ENCODE assay signal across 16 mouse cellular contexts in the genomic region with DNA sequence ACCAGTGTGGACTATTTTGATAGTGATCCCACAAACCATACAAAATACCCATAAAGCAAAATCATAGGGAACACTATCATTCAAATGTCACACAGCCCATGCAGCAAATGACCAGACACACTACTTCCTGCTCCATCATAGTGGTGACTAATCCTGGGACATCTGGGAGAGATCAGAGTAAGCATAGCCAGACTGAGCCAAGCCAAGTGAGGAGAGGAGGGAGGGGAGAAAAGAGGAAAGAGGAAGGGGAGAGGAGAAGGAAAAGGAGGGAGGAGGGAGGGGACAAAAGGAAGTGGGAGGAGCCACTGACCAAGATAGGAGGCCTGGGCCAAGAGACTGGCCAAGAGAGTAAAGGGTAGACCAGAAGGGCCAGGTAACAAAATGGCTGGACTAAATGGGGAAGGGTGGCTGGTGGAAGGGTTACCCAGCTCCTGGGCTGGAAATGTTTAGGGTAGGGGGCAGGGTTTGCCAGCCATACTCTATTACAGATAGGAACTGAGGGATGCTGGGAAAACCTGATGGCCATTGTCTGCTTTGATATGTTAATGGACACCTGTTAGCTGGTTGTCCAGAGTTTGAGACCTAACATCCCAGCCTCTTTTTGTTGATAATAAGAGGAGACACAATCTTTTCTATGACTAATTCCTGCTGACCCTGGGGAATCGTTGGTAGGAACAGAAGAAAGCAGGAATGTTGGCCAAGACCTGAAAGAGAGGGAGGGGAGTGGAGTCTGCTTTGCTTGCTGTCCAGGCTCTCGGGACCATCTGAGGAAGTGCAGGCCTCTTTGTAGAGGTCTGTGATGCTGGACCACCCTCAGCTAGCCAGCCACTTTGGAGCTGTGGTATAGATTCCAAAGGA. TPM values are rescaled to one million over a fixed set of nuclear protein-coding genes. Genes with fewer than 3 reads are reported as not detected.
DNase-seq lines count a peak whose midpoint lies in the region; ATAC-seq and TF ChIP-seq lines count a peak whose summit lies in the region.
"Had no signal": no experiment of that assay in that cellular context is flagged by ENCODE, and none has a peak within 500 bp of the region (broad histone marks: within the 10 kb centered on the region; RNA-seq: fewer than 3 reads in every experiment).

No protein-coding gene starts in this region.

- H3K4me1 ChIP-seq in heart, embryonic 12.5 days (replicated peaks) = peaks cover 10% of the 10 kb centered on the region; the same call in 1 of the 2 replicates
- H3K4me1 ChIP-seq in E14TG2a.4 (replicated peaks; ENCODE audit: low read depth, low read length) = peaks cover 73% of the 10 kb centered on the region
- H3K4me1 ChIP-seq: heart, embryonic 15.5 days; hindbrain, embryonic 13.5 days; intestine, embryonic 15.5 days; limb, embryonic 12.5 days; neural tube, embryonic 13.5 days had no signal

- 0 out of 2 replicates have a peak, but pooled peaks have one; percentile 35 for ATAC-seq in heart, embryonic 12.5 days (ENCODE audit: insufficient number of reproducible peaks, low FRiP score)
- ATAC-seq: intestine, embryonic 15.5 days had no signal

- no peaks in the 10 kb centered on the region for H3K9me3 ChIP-seq in heart, embryonic 12.5 days (replicated peaks)
- peaks cover 15% of the 10 kb centered on the region for H3K9me3 ChIP-seq in E14TG2a.4 (ENCODE audit: low read length)
- H3K9me3 ChIP-seq: heart, embryonic 15.5 days; hindbrain, embryonic 13.5 days; intestine, embryonic 15.5 days; limb, embryonic 12.5 days; neural tube, embryonic 13.5 days had no signal

- H3K9ac ChIP-seq in heart, embryonic 12.5 days = no peak overlapping the region
- H3K9ac ChIP-seq: heart, embryonic 15.5 days; hindbrain, embryonic 13.5 days; intestine, embryonic 15.5 days; limb, embryonic 12.5 days; liver, embryonic 14.5 days; neural tube, embryonic 13.5 days had no signal

- no peak for DNase-seq in heart, postnatal 36 days
- peak; percentile 66 for DNase-seq in ZHBTc4 (ENCODE audit: low read depth, low spot score)
- DNase-seq in layer of hippocampus, postnatal 14 days (ENCODE audit: low spot score in 2 of 2) = no peak
- DNase-seq in spleen, postnatal 10 days (ENCODE audit: low spot score in 2 of 2) = no peak
- DNase-seq: gastrocnemius, postnatal 25 days; lung, postnatal 10 days; thymus, postnatal 4 days had no signal

- no peak for TF ChIP-seq CTCF in E14TG2a.4 (conservative IDR thresholded peaks at IDR 0.05; ENCODE audit: low read length)

- intact Hi-C loops in heart, postnatal 36 days (cut with DNase I) = no loop called here

- 31% methylated on average over 2 of the region's 2 CpGs for WGBS in heart, embryonic 12.5 days

- no peak overlapping the region for H3K4me3 ChIP-seq in heart, embryonic 12.5 days
- H3K4me3 ChIP-seq in E14TG2a.4 (replicated peaks; ENCODE audit: low read length) (peak overlapping the region; percentile 57), myocyte (no peak overlapping the region)
- H3K4me3 ChIP-seq: heart, embryonic 15.5 days; hindbrain, embryonic 13.5 days; intestine, embryonic 15.5 days; limb, embryonic 12.5 days; neural tube, embryonic 13.5 days had no signal

- H3K27me3 ChIP-seq in heart, embryonic 12.5 days (replicated peaks) = peaks cover 21% of the 10 kb centered on the region
- peaks cover 13% of the 10 kb centered on the region for H3K27me3 ChIP-seq in E14TG2a.4 (ENCODE audit: insufficient read depth, low read length)
- no peaks in the 10 kb centered on the region for H3K27me3 ChIP-seq in myocyte (ENCODE audit: control insufficient read depth, insufficient read depth, insufficient read length)
- H3K27me3 ChIP-seq: intestine, embryonic 15.5 days had no signal

- H3K27ac ChIP-seq in heart, embryonic 12.5 days (ENCODE audit: poor library complexity, severe bottlenecking) = no peak overlapping the region
- H3K27ac ChIP-seq: heart, embryonic 15.5 days; hindbrain, embryonic 13.5 days; intestine, embryonic 15.5 days; limb, embryonic 12.5 days; liver, embryonic 14.5 days; neural tube, embryonic 13.5 days had no signal

- H3K36me3 ChIP-seq in heart, embryonic 12.5 days = no peaks in the 10 kb centered on the region
- peaks cover 7% of the 10 kb centered on the region; the same call in 1 of the 2 replicates for H3K36me3 ChIP-seq in E14TG2a.4 (ENCODE audit: insufficient read depth, low read length)
- H3K36me3 ChIP-seq in myocyte (ENCODE audit: control insufficient read depth, insufficient read depth) = no peaks in the 10 kb centered on the region
- H3K36me3 ChIP-seq: heart, embryonic 15.5 days; hindbrain, embryonic 13.5 days; intestine, embryonic 15.5 days; limb, embryonic 12.5 days; neural tube, embryonic 13.5 days had no signal

- H3K4me2 ChIP-seq in heart, embryonic 12.5 days = no peak overlapping the region
- H3K4me2 ChIP-seq in myocyte (ENCODE audit: low read depth) = peak overlapping the region; percentile 35
- H3K4me2 ChIP-seq: heart, embryonic 15.5 days; hindbrain, embryonic 13.5 days; intestine, embryonic 15.5 days; limb, embryonic 12.5 days; neural tube, embryonic 13.5 days had no signal

- H3ac ChIP-seq in myocyte (ENCODE audit: control insufficient read depth, insufficient read length) = no peak overlapping the region

- no peak for TF ChIP-seq POLR2A in myocyte (IDR thresholded peaks at IDR 0.05; ENCODE audit: insufficient read length, low read depth)

- H3K79me2 ChIP-seq in myocyte (ENCODE audit: control insufficient read depth, insufficient read depth) = no peaks in the 10 kb centered on the region

TF ChIP-seq in myocyte, 11 proteins besides CTCF, POLR2A, EP300 and RAD21:
- TF ChIP-seq MYOD1 (IDR thresholded peaks at IDR 0.05; ENCODE audit: control insufficient read depth in 1 of 3, insufficient read length in 2 of 3, low read depth in 2 of 3) (no peak), E2F4 (IDR thresholded peaks at IDR 0.05; ENCODE audit: insufficient read depth) (no peak), REST (IDR thresholded peaks at IDR 0.05; ENCODE audit: insufficient read depth, insufficient read length) (no peak), USF1 (IDR thresholded peaks at IDR 0.05; ENCODE audit: low read depth) (no peak), TCF12 (IDR thresholded peaks at IDR 0.05; ENCODE audit: insufficient read depth, poor library complexity, severe bottlenecking) (no peak), SRF (IDR thresholded peaks at IDR 0.05; ENCODE audit: control insufficient read depth, insufficient read length, low read depth) (no peak), POLR2AphosphoS2 (IDR thresholded peaks at IDR 0.05; ENCODE audit: insufficient read length, low read depth) (no peak), CEBPB (IDR thresholded peaks at IDR 0.05; ENCODE audit: insufficient read depth, poor library complexity, severe bottlenecking) (no peak), MYOG (IDR thresholded peaks at IDR 0.05; ENCODE audit: control insufficient read depth in 1 of 3, insufficient read depth in 1 of 3, insufficient read length in 2 of 3, low read depth in 2 of 3) (no peak), TCF3 (IDR thresholded peaks at IDR 0.05; ENCODE audit: insufficient read length, low read depth) (no peak), MAX (IDR thresholded peaks at IDR 0.05; ENCODE audit: low read depth) (no peak)

RNA-seq across cellular contexts. Expression of gene Slc41a2, which starts 6.4 kb away (rescaled TPM):
- 0.77 and 1.0 TPM in 2 replicates for polyA plus RNA-seq in heart, embryonic 12.5 days (2016; fragmentation: Nextera tagmentation; extraction: Ambion mirVana)
- total RNA-seq in heart, postnatal 36 days (2021) = 1 to 10 TPM; 1.3 to 1.5 TPM
- polyA plus RNA-seq in myocyte (2012; fragmentation: generic; extraction: Trizol) = 5.3 TPM
- total RNA-seq in layer of hippocampus, postnatal 14 days (2021) = 10 to 100 TPM; 27.3 to 30.7 TPM

RNA-seq across cellular contexts. Expression of gene D10Wsu102e, which starts 16.0 kb away (rescaled TPM):
- polyA plus RNA-seq in heart, embryonic 12.5 days (2016; fragmentation: Nextera tagmentation; extraction: Ambion mirVana) = 0.59 and 0.62 TPM in 2 replicates
- total RNA-seq in heart, postnatal 36 days (2021) = under 1 TPM; 0.49 to 0.67 TPM
- 0.50 TPM for polyA plus RNA-seq in myocyte (2012; fragmentation: generic; extraction: Trizol)
- total RNA-seq in layer of hippocampus, postnatal 14 days (2021) = 1 to 10 TPM; 2.5 to 2.6 TPM

Comparison
In these comparisons a context has a peak if more than half of its experiments do, and no peak if none do; other contexts are left out.
1. RNA of gene Slc41a2, which starts 6.4 kb away (total RNA-seq): 27.3 to 30.7 TPM in layer of hippocampus, postnatal 14 days; 1.3 to 1.5 TPM in heart, postnatal 36 days; every median in the first group is over 10 times any median in the second.